Mouse (Mus musculus) midbrain, embryonic 16.5 days (tissue): ENCODE measurements around the gene Cradd. TPM values are rescaled to one million over a fixed set of nuclear protein-coding genes. Genes with fewer than 3 reads are reported as not detected.

Source experiments
- ATAC-seq: fragments of 200-750 bp; cut with Nextera tagmentation; 2 replicates; pipeline ENCODE4 v1.8.0; 2017; ENCODE audit warnings: moderate TSS enrichment
- H3K27ac ChIP-seq: fragments of 300-500 bp; sonication (generic); 2 replicates; pipeline ENCODE4 v1.5.1; 2014; ENCODE audit warnings: mild to moderate bottlenecking, low read length, mixed read lengths
- H3K27me3 ChIP-seq: fragments of 300-500 bp; sonication (generic); 2 replicates; pipeline ENCODE4 v1.6.1; 2014; ENCODE audit warnings: low read depth, low read length, mixed read lengths; ENCODE audit not compliant: control insufficient read depth, insufficient read depth
- H3K36me3 ChIP-seq: fragments of 300-500 bp; sonication (generic); 2 replicates; pipeline ENCODE4 v1.6.1; 2014; ENCODE audit warnings: mild to moderate bottlenecking, low read length, moderate library complexity, mixed read lengths; ENCODE audit not compliant: control insufficient read depth, insufficient read depth
- H3K4me1 ChIP-seq: fragments of 300-500 bp; sonication (generic); 2 replicates; pipeline ENCODE4 v1.6.1; 2014; ENCODE audit warnings: mild to moderate bottlenecking, low read length, mixed read lengths; ENCODE audit not compliant: control insufficient read depth, insufficient read depth
- H3K4me2 ChIP-seq: fragments of 300-500 bp; sonication (generic); 2 replicates; pipeline ENCODE4 v1.6.1; 2014; ENCODE audit warnings: mild to moderate bottlenecking, low read length, mixed read lengths
- H3K4me3 ChIP-seq: fragments of 300-500 bp; sonication (generic); 2 replicates; pipeline ENCODE4 v1.5.1; 2014; ENCODE audit warnings: low read depth, mild to moderate bottlenecking, low read length, moderate library complexity, mixed read lengths
- H3K9ac ChIP-seq: fragments of 300-500 bp; sonication (generic); 2 replicates; pipeline ENCODE4 v1.6.1; 2014; ENCODE audit warnings: low read depth, low read length, mixed read lengths
- H3K9me3 ChIP-seq: fragments of 300-500 bp; sonication (generic); replicated peaks from 2 replicates; pipeline ENCODE4 v1.6.1; 2014; ENCODE audit warnings: mild to moderate bottlenecking, low read length, mixed read lengths; ENCODE audit not compliant: control insufficient read depth, poor library complexity, severe bottlenecking
- WGBS: fragments of 180-500 bp; shearing (Covaris S2); extraction: QIAGEN DNeasy Blood & Tissue Kit; methylation state at CpG from one replicate; pipeline ENCODE4 v1.1.7; 2014; 5-methylcytosine and 5-hydroxymethylcytosine counted together
- polyA plus RNA-seq: library from polyadenylated mRNA; unstranded; fragments of >200 nt; fragmentation: Nextera tagmentation; extraction: Ambion mirVana; gene quantifications from 2 replicates; pipeline ENCODE4 v1.2.1, GENCODE M21; 2015

The Cradd gene
- polyA plus RNA-seq, 1 experiment from 2014 or later = 11.1 TPM

DNA sequence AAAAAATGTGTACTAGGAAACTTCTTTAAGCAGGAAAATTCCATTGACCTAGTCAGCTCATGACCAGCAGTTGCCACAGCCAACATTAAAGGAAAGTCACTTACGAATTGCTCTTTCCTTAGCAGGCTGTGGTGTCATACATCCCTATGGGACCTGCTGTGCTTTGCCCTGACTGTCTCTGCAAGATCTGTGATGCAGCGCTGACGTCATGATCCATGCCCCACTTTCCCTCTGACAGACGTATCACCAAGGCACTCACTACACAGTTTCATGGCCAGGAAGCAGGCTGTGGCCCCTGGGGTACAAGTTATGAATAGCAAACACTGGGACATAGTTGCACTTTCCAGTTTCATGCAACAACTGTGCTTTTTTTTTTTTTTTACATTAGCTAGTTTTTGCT is 113.8 kb downstream of the Cradd start:
- H3K4me1 ChIP-seq = no peaks in the 10 kb centered on the region
- no peak overlapping the region for H3K4me3 ChIP-seq
- no peaks in the 10 kb centered on the region for H3K9me3 ChIP-seq
- H3K9ac ChIP-seq = no peak overlapping the region
- no peak overlapping the region for H3K4me2 ChIP-seq
- 66% methylated on average over 4 of the region's 4 CpGs for WGBS
- no peak for ATAC-seq
- no peaks in the 10 kb centered on the region for H3K27me3 ChIP-seq
- no peaks in the 10 kb centered on the region for H3K36me3 ChIP-seq
- no peak overlapping the region for H3K27ac ChIP-seq

GRCm38 (mm10) chr10:95207423-95207822 is 116.5 kb downstream of the Cradd start:
- H3K27me3 ChIP-seq = no peaks in the 10 kb centered on the region
- no peak overlapping the region for H3K4me2 ChIP-seq
- H3K4me1 ChIP-seq = no peaks in the 10 kb centered on the region
- H3K36me3 ChIP-seq = no peaks in the 10 kb centered on the region
- no peak overlapping the region for H3K4me3 ChIP-seq
- no peaks in the 10 kb centered on the region for H3K9me3 ChIP-seq
- WGBS = 93% methylated on average over 8 of the region's 8 CpGs
- no peak overlapping the region for H3K9ac ChIP-seq
- ATAC-seq = no peak
- no peak overlapping the region for H3K27ac ChIP-seq

GRCm38 (mm10) chr10:95201514-95201913 is 122.4 kb downstream of the Cradd start:
- H3K27ac ChIP-seq = no peak overlapping the region
- no peak overlapping the region for H3K4me3 ChIP-seq
- WGBS = 89% methylated on average over 8 of the region's 8 CpGs
- no peak for ATAC-seq
- no peaks in the 10 kb centered on the region for H3K36me3 ChIP-seq
- no peak overlapping the region for H3K4me2 ChIP-seq
- H3K9ac ChIP-seq = no peak overlapping the region
- H3K9me3 ChIP-seq = no peaks in the 10 kb centered on the region
- no peaks in the 10 kb centered on the region for H3K27me3 ChIP-seq
- H3K4me1 ChIP-seq = no peaks in the 10 kb centered on the region

- Histone ChIP-seq H3K9ac (no peak overlapping the region), H3K27ac (no peak overlapping the region), H3K36me3 (no peaks in the 10 kb centered on the region), H3K9me3 (no peaks in the 10 kb centered on the region), H3K27me3 (no peaks in the 10 kb centered on the region), H3K4me1 (no peaks in the 10 kb centered on the region), H3K4me3 (no peak overlapping the region), H3K4me2 (no peak overlapping the region)
- ATAC-seq = no peak
- WGBS = 56% methylated on average over 7 of the region's 7 CpGs
Measured at GRCm38 (mm10) chr10:95200323-95200722, 123.6 kb downstream of the Cradd start.

DNA sequence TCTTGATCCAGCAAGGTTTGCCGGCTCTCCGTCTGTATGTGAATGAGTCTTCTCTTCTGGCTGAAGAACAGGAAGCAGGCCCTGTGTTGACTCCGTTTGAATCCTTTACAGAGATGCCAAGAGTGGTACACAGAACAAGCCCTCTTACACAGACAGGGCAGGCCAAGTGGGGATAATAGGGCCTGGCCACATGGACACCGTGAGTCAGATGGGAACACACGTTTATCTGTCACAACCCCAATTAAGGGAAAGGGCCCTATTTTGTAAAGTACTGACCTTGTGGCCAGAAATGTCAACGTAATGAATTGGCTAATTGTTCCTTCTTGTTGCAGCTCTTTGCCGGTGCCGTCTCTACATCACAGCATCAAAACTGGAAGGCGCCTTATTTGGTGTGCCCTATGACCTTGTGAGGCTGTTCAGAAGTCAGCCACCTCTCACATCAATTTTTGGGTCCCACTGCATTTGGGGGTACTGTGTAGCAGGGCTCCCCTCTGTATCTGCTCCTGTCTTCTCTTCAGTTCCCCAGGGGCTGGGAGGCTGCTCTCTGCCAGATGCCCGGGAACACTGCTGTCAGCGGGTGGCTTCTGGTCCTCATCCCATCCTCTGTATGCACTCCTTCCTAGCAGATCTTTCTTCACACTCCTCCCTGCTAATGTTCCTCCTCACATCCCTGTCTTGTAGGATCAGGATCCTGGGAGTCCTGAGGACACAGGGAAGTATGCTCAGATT is 124.2 kb downstream of the Cradd start:
- Histone ChIP-seq H3K9ac (no peak overlapping the region), H3K4me2 (no peak overlapping the region), H3K36me3 (no peaks in the 10 kb centered on the region), H3K27ac (no peak overlapping the region), H3K27me3 (no peaks in the 10 kb centered on the region), H3K4me3 (no peak overlapping the region), H3K4me1 (no peaks in the 10 kb centered on the region), H3K9me3 (no peaks in the 10 kb centered on the region)
- 67% methylated on average over 11 of the region's 11 CpGs for WGBS
- ATAC-seq = no peak

- Histone ChIP-seq H3K4me2 (no peak overlapping the region), H3K4me3 (no peak overlapping the region), H3K36me3 (no peaks in the 10 kb centered on the region), H3K27ac (no peak overlapping the region), H3K9me3 (no peaks in the 10 kb centered on the region), H3K27me3 (no peaks in the 10 kb centered on the region), H3K4me1 (0 out of 2 replicates have a peak, but pooled peaks cover 5% of the 10 kb centered on the region), H3K9ac (no peak overlapping the region)
- WGBS = 83% methylated on average over 8 of the region's 8 CpGs
- ATAC-seq = no peak
Measured at GRCm38 (mm10) chr10:95197377-95197776, 126.6 kb downstream of the Cradd start.

DNA sequence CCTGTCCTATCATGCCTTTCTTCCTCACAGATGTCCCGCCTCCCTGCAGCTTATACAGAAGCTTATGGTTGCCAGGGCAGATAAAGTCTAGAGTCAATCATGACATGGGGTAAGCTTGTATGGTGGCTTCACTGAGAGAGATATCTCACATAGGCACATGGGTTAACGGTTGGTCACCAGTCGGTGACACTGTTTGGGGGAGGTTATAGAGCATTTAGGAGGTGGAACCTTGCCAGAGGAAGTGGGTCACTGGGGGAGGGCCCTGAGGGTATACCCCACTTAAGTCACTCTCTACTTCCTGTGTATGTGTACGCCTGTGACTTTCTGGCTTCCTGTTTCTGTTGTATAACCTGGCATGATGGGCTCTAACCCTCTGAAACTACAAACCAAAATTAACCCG is 128.2 kb downstream of the Cradd start:
- Histone ChIP-seq H3K27ac (no peak overlapping the region), H3K4me2 (no peak overlapping the region), H3K4me1 (0 out of 2 replicates have a peak, but pooled peaks cover 5% of the 10 kb centered on the region), H3K9ac (no peak overlapping the region), H3K27me3 (no peaks in the 10 kb centered on the region), H3K9me3 (no peaks in the 10 kb centered on the region), H3K4me3 (no peak overlapping the region), H3K36me3 (no peaks in the 10 kb centered on the region)
- WGBS = 92% methylated on average over 5 of the region's 5 CpGs
- no peak for ATAC-seq

- no peak overlapping the region for H3K27ac ChIP-seq
- H3K4me2 ChIP-seq = no peak overlapping the region
- H3K9me3 ChIP-seq = no peaks in the 10 kb centered on the region
- no peak overlapping the region for H3K9ac ChIP-seq
- H3K27me3 ChIP-seq = no peaks in the 10 kb centered on the region
- H3K36me3 ChIP-seq = no peaks in the 10 kb centered on the region
- no peak for ATAC-seq
- H3K4me1 ChIP-seq = 0 out of 2 replicates have a peak, but pooled peaks cover 5% of the 10 kb centered on the region
- WGBS = 89% methylated on average over 4 of the region's 4 CpGs
- H3K4me3 ChIP-seq = no peak overlapping the region
Measured at GRCm38 (mm10) chr10:95194776-95195175, 129.2 kb downstream of the Cradd start.

- Histone ChIP-seq H3K4me2 (no peak overlapping the region), H3K4me1 (0 out of 2 replicates have a peak, but pooled peaks cover 5% of the 10 kb centered on the region), H3K27me3 (no peaks in the 10 kb centered on the region), H3K9me3 (no peaks in the 10 kb centered on the region), H3K4me3 (no peak overlapping the region), H3K27ac (no peak overlapping the region), H3K9ac (no peak overlapping the region), H3K36me3 (no peaks in the 10 kb centered on the region)
- ATAC-seq = no peak
- WGBS = 68% methylated on average over 11 of the region's 11 CpGs
Measured at GRCm38 (mm10) chr10:95193875-95194281, 130.1 kb downstream of the Cradd start.
